Mouse (Mus musculus) erythroblast, embryonic 14.5 days (primary cell): ENCODE measurements around the gene Mtap.

ENCODE experiments used
- GATA1 ChIP-seq: IDR thresholded peaks from 2 replicates; pipeline ENCODE4 v1.6.1; 2012; ENCODE audit warnings: low read length, inconsistent platforms, mixed read lengths
- TAL1 ChIP-seq: IDR thresholded peaks from 3 replicates; pipeline ENCODE4 v1.6.1; 2012; ENCODE audit warnings: low read length, inconsistent platforms, mixed read lengths

GRCm38 (mm10) chr4:89197128-89197527 lies 60.2 kb downstream of the Mtap start:
- TF ChIP-seq GATA1 (no peak), TAL1 (no peak)
